Mouse (Mus musculus) thymus, postnatal 36 days (tissue): ENCODE results near the gene Prss46.

ENCODE experiments used
- DNase-seq, 2 experiments: peaks; one replicate each; pipeline ENCODE4 v3.0.0; 2022; ENCODE audit warnings: mixed read lengths in 2 of 2

Prss46 gene

DNA sequence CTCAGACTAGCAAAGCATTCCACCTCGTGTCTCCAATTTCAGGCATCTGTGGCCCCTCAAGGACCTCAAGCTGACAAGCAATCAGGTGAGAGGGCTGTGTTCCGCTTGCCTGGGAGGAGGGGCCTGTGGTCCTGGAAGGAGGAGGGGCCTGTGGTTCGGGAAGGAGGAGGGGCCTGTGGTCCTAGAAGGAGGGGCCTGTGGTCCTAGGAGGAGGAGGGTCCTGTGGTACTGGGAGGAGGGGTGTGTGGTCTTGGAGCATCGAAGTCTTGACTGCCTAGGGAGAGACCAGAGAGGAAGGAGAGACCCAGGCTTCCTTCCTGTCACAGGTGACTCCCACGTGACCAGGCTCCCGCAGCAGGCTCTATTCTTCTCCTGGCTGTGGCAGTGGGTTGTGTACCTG lies 52.3 kb downstream of the Prss46 start:
- peak; percentile 94 to 96 for DNase-seq

DNA sequence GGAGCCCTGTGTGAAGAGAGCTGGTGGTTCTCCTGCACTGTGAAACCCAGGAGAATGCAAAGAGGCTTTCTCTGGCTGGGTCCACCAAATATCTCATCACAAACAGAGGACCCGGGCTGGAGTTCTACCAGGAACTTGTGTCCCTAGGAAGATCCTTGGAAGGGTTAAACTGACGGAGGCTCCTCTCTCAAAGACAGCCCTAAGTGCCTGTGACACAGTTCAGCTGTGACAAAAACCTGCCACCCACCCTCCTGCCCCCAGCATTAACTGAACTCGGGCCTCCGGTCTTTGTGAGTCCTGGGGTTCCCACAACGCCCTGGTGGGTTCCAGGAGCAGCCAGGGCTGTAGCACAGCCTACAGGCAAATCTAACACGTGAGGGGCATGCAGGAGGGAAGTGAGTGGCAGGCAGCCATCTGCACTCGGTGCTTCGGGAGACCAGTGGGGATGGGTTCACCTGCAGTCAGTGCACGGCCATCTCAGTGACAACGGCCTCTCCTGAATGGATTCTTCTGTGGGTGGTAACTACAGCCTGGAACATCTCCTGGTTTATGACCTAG lies 55.2 kb downstream of the Prss46 start:
- DNase-seq: peak in 1 of 2 experiments; percentile 59

DNA sequence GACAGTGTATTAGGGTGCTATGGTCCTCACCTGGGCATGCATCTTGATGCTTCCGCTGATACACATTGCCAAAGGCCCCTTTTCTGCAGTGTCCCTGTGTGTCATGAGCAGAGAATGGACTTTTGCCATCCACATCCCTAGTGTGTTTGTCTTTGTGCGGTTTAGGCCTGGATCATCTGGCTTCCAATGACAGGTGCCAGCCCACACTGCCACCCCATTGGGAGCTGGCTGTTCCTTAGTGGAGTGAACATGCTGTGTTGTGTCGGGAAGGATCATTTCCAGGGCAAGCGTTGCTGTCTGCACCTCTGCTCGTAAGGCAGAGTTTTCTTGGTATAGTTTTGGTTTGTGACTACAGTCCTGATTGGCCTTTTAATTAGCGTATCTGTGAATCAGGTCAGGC lies 56.9 kb downstream of the Prss46 start:
- DNase-seq: peak in 1 of 2 experiments; percentile 6

DNA sequence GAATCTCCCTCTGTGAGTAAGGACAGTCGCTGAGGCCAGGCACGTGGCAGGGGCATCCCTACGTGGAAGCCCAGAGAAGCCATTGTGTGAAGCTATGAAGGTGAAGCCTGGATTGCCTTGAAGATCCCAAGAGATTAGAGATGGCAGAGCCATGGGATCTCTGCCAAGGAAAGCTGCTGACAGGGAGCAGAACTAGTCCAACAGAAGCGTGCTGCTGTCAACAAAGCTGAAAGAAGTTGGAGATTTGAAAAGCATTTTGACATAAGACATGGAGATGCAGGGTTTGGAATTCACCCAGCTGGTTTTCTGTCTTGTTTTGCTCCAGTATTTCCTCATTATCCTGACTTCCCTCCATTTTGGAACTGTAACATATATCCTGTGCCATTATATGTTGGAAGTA lies 58.0 kb downstream of the Prss46 start:
- no peak for DNase-seq
